Mouse (Mus musculus): ENCODE results near the gene 3100002H09Rik.

DNA sequence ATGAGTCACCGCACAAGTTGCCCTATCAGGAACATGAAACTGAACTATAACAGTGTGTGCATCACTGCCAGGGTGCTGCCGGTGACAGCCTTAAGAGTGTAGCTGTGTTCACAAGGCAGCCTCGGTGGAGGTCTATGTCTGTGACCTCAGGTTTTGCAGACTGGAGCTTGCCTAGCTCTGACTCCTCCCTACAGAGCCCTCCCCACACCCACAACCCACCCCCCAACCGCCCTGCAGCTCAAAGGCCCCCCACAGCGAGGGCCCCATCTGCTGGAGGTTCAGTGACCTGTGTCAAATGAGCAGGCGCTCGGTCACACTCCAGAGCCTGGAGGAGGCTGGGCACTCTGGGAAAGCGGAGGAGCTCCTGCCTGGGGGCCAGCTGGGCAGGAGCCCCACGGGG, 42.3 kb upstream of the 3100002H09Rik start:
- TF ChIP-seq EP300 (IDR thresholded peaks at IDR 0.05; ENCODE audit: insufficient read depth, low read depth, low read length) (no peak), CTCF (IDR thresholded peaks at IDR 0.05; ENCODE audit: low read depth, low read length) (peak; percentile 7), POLR2A (IDR thresholded peaks at IDR 0.05; ENCODE audit: insufficient read depth, low read length) (no peak)
